Mouse (Mus musculus): ENCODE results near the gene Gm5294. TPM values are rescaled to one million over a fixed set of nuclear protein-coding genes. Genes with fewer than 3 reads are reported as not detected.

Gene Gm5294
- polyA plus RNA-seq, 1 experiment from 2014 or later: not detected

DNA sequence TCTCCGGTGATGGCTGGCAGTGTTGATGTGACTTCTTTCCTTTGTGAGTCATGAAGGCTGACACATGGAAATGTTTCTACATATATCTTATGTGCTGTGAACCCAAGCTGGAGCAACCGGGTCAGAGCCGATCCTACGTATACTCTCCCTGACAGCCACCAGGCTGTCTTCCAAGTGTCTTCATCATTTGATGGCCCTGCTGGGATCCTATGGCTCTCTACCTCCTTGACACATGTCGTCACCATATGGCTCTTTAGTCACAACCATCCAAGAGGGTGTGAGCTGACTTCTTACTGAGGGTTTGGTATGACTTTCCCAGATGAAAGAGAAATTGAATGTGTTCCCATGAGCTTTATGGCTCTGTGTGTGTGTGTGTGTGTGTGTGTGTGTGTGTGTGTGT, 15.6 kb upstream of the Gm5294 start:
- H3K4me3 ChIP-seq: no peak overlapping the region
- peaks cover 6% of the 10 kb centered on the region; the same call in 1 of the 2 replicates for H3K4me1 ChIP-seq (replicated peaks)
- 93% methylated on average over 5 of the region's 5 CpGs for WGBS
- no peaks in the 10 kb centered on the region for H3K9me3 ChIP-seq
- peaks cover 42% of the 10 kb centered on the region for H3K36me3 ChIP-seq
- H3K27me3 ChIP-seq (ENCODE audit: insufficient read depth, poor library complexity, severe bottlenecking): no peaks in the 10 kb centered on the region
- no peak overlapping the region for H3K27ac ChIP-seq
- DNase-seq (ENCODE audit: low spot score): no peak

DNA sequence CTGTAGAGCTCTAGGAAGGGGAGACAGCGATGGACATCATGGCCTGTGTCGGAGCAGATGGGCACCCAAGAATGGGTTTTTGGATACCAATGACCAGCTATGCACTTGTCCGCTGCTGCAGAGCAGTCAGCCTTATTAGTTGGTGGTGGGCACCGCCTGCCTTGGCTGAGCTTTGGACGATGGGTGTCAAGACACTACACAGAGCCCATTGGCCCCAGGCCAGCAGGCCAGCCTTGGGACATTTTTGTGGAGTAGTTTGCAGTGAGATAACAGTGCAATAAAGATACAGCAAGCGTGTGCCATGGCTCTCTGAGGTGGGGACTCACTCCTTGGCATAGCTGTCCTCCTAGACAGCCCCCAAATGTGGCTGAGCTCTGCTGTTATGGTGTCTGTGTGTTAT, 10.1 kb upstream of the Gm5294 start:
- Histone ChIP-seq H3K36me3 (peaks cover 41% of the 10 kb centered on the region), H3K4me1 (replicated peaks) (no peaks in the 10 kb centered on the region), H3K27ac (no peak overlapping the region), H3K9me3 (no peaks in the 10 kb centered on the region), H3K4me3 (no peak overlapping the region), H3K27me3 (ENCODE audit: insufficient read depth, poor library complexity, severe bottlenecking) (no peaks in the 10 kb centered on the region)
- WGBS: 92% methylated on average over 6 of the region's 6 CpGs
- no peak for DNase-seq (ENCODE audit: low spot score)

DNA sequence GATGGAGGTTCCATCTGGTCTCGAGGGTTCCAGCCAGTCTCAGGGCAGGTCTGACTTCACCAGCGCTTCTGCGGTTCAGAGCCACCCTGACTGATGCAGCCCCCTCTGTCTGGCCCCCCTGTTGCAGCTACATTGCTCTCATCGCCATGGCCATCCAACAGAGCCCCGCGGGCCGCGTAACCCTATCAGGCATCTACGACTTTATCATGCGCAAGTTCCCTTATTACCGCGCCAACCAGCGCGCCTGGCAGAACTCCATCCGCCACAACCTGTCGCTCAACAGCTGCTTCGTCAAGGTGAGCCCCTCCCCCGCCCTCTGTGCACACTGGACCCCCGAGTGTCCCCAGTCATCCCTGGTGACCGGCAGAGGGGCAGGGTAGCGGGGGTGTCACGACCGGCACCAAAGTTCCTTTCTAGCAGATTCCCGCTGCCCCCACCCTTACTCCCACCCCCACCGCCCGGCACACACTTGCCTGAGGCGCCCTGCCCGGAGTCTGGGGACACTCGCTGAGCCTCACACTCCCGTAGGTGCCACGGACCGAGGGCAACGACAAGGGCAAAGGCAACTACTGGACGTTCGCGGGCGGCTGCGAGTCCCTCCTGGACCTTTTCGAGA, 945 bp downstream of the Gm5294 start:
- H3K4me1 ChIP-seq (replicated peaks): peaks cover 19% of the 10 kb centered on the region
- peak overlapping the region; percentile 46 for H3K4me3 ChIP-seq
- H3K27ac ChIP-seq: no peak overlapping the region
- peak; percentile 29 for DNase-seq (ENCODE audit: low spot score)
- no peaks in the 10 kb centered on the region for H3K36me3 ChIP-seq
- peaks cover 80% of the 10 kb centered on the region for H3K27me3 ChIP-seq (ENCODE audit: insufficient read depth, poor library complexity, severe bottlenecking)
- H3K9me3 ChIP-seq: no peaks in the 10 kb centered on the region
- 3% methylated on average over 39 of the region's 39 CpGs for WGBS

DNA sequence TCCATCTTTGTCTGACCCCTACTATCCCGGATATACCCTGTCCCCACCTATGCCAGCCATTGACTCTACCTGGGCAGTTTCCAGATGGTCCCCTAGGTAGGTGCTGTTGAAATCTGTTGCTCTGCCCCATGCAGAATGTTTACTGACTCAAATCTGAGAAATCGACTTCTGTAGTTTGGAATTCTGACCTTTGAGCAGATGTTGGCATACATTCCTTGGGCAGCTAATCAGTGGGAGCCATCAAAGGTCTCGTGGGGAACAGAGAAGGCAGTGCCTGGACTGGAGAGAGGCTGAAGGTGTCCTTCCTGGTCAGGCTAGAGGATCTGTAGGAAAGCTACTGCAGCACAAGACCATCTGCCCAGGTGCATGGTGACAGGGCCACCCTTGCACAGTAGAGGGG, 5.2 kb downstream of the Gm5294 start:
- Histone ChIP-seq H3K36me3 (no peaks in the 10 kb centered on the region), H3K27ac (no peak overlapping the region), H3K9me3 (no peaks in the 10 kb centered on the region), H3K4me1 (replicated peaks) (peaks cover 23% of the 10 kb centered on the region), H3K4me3 (no peak overlapping the region), H3K27me3 (ENCODE audit: insufficient read depth, poor library complexity, severe bottlenecking) (peaks cover 53% of the 10 kb centered on the region)
- 77% methylated on average over 3 of the region's 3 CpGs for WGBS
- DNase-seq (ENCODE audit: low spot score): no peak

GRCm38 (mm10) chr5:138833406-138833805, 13.5 kb downstream of the Gm5294 start:
- WGBS: 70% methylated on average over 6 of the region's 6 CpGs
- Histone ChIP-seq H3K9me3 (no peaks in the 10 kb centered on the region), H3K4me3 (no peak overlapping the region), H3K27me3 (ENCODE audit: insufficient read depth, poor library complexity, severe bottlenecking) (no peaks in the 10 kb centered on the region), H3K4me1 (replicated peaks) (0 out of 2 replicates have a peak, but pooled peaks cover under 1% of the 10 kb centered on the region), H3K36me3 (no peaks in the 10 kb centered on the region), H3K27ac (no peak overlapping the region)
- no peak for DNase-seq (ENCODE audit: low spot score)

GRCm38 (mm10) chr5:138834910-138835309, 15.0 kb downstream of the Gm5294 start:
- Histone ChIP-seq H3K27me3 (ENCODE audit: insufficient read depth, poor library complexity, severe bottlenecking) (no peaks in the 10 kb centered on the region), H3K9me3 (no peaks in the 10 kb centered on the region), H3K4me1 (replicated peaks) (no peaks in the 10 kb centered on the region), H3K36me3 (no peaks in the 10 kb centered on the region), H3K27ac (no peak overlapping the region), H3K4me3 (no peak overlapping the region)
- 84% methylated on average over 3 of the region's 3 CpGs for WGBS
- DNase-seq (ENCODE audit: low spot score): no peak

DNA sequence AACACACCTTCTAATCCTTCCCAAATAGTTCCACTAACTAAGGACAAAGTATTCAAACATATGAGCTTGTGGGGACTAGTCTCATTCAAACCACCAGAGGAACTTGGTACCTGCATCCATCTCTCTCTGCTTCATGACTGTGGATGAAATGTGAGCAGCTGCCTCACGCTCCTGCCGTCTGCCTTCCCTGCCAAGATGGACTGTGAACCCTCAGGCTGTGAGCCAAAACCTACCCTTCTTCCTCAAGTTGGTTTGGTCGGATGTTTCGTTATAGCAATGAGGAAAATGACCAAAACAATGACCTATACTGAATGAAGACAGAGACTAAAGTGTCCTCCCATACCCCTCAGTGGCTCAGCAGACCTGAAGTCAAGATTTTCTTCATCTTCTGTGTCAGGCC, 21.1 kb downstream of the Gm5294 start:
- no peaks in the 10 kb centered on the region for H3K36me3 ChIP-seq
- H3K27ac ChIP-seq: no peak overlapping the region
- no peak for DNase-seq (ENCODE audit: low spot score)
- H3K9me3 ChIP-seq: no peaks in the 10 kb centered on the region
- no peak overlapping the region for H3K4me3 ChIP-seq
- 92% methylated on average over 4 of the region's 4 CpGs for WGBS
- H3K27me3 ChIP-seq (ENCODE audit: insufficient read depth, poor library complexity, severe bottlenecking): no peaks in the 10 kb centered on the region
- 0 out of 2 replicates have a peak, but pooled peaks cover 5% of the 10 kb centered on the region for H3K4me1 ChIP-seq (replicated peaks)

DNA sequence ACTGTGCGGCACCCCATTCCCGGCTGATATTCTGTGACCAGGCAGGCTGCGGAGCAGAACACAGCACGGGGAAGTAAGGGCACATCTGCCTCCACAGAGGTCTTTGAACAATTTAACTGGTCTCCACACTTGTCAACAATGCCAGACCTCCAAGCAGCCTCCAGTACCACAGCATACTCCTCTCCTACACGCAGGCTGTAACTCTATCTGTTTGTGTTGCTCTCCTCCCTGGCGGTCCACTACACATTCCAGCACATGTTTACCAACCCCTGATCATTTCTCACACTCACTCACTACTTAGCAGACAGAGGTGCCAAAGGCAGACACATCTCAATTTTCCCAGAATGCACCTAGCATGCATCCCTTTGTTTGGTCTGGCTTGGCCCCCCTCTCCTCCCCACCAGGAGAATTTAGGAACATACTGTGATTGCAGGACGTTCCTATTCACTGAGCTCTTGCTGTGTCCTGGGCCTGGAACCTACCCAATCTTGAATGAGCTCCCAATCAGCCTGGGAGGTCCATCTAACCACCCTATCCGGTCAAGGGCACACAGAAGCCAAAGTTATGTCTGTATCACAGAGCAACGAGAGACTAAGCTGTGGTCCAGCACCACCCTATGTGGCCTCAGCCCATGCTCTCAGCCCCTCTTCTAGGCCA, 23.4 kb downstream of the Gm5294 start:
- no peaks in the 10 kb centered on the region for H3K9me3 ChIP-seq
- whole genome bisulfite sequencing: 74% methylated on average over 9 of the region's 9 CpGs
- no peaks in the 10 kb centered on the region for H3K36me3 ChIP-seq
- no peak overlapping the region for H3K27ac ChIP-seq
- no peak overlapping the region for H3K4me3 ChIP-seq
- peaks cover 12% of the 10 kb centered on the region for H3K27me3 ChIP-seq (ENCODE audit: insufficient read depth, poor library complexity, severe bottlenecking)
- DNase-seq (ENCODE audit: low spot score): no peak
- peaks cover 13% of the 10 kb centered on the region; the same call in 1 of the 2 replicates for H3K4me1 ChIP-seq (replicated peaks)

DNA sequence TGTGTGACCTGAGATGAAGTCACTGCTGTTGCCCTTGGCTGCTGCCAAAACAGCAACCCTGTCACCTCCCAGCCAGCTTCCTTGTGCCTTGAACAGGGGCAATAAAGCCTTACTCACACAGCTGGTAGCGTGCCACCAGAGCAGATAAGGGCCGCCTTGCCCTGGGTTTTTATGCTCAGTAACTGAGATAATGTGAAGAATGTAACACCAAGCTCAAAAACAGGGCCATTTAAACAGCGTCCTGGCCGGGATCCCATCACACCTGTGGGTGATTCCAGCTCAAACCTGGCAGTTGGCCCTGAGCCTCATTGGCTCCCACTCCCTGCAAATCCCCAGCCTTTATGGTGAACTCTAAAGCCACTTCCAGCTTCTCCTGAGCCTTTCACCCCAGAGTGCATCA, 26.6 kb downstream of the Gm5294 start:
- Histone ChIP-seq H3K4me1 (replicated peaks) (peaks cover 15% of the 10 kb centered on the region; the same call in 1 of the 2 replicates), H3K36me3 (no peaks in the 10 kb centered on the region), H3K9me3 (no peaks in the 10 kb centered on the region), H3K27me3 (ENCODE audit: insufficient read depth, poor library complexity, severe bottlenecking) (peaks cover 12% of the 10 kb centered on the region), H3K27ac (no peak overlapping the region), H3K4me3 (no peak overlapping the region)
- 85% methylated on average over 4 of the region's 4 CpGs for WGBS
- no peak for DNase-seq (ENCODE audit: low spot score)

GRCm38 (mm10) chr5:138848102-138848501, 28.2 kb downstream of the Gm5294 start:
- peaks cover 13% of the 10 kb centered on the region; the same call in 1 of the 2 replicates for H3K4me1 ChIP-seq (replicated peaks)
- DNase-seq (ENCODE audit: low spot score): peak; percentile 90
- no peaks in the 10 kb centered on the region for H3K9me3 ChIP-seq
- H3K27me3 ChIP-seq (ENCODE audit: insufficient read depth, poor library complexity, severe bottlenecking): peaks cover 12% of the 10 kb centered on the region
- 6% methylated on average over 7 of the region's 7 CpGs for WGBS
- no peaks in the 10 kb centered on the region for H3K36me3 ChIP-seq
- peak overlapping the region; percentile 53; the same call in 1 of the 2 replicates for H3K27ac ChIP-seq
- H3K4me3 ChIP-seq: peak overlapping the region; percentile 25

DNA sequence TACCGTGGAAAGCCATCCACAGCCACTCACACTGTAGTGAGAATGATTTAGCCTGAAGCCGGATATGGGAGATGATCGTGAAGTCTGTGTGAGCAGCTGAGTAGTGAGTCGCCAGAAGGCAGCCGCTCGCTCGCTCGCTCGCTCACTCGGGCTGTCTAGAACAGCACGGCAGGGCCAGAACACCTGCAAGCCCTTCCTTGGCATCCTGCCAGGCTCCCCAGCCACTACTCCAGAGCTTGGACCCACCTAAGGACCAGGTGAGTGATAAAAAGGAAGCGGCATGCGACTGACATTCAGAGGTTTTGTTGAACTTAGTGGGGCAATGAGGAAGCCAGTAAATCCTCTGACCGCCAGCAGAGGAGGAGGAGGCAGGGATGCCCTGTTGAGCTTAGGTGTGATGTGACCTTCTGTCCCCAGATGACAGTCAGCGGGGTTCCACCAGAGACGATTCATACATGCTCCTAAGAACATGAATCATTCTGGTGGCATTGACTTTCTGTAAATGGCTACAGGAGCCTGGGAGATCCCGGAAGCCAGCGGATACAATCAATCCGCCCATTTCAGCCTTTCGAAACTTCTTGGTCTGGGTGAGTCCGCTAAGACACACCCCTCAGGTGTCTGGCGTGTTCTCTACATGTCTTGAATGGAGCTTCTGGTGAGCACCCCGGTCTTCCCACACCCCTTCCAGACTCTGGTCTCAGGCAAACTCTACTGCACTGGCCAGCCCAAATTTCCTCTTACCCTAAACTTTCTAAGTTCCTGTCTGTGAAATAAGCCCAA, 30.0 kb downstream of the Gm5294 start:
- Histone ChIP-seq H3K36me3 (no peaks in the 10 kb centered on the region), H3K4me1 (replicated peaks) (peaks cover 10% of the 10 kb centered on the region; the same call in 1 of the 2 replicates), H3K9me3 (no peaks in the 10 kb centered on the region), H3K4me3 (no peak overlapping the region), H3K27ac (no peak overlapping the region), H3K27me3 (ENCODE audit: insufficient read depth, poor library complexity, severe bottlenecking) (peaks cover 12% of the 10 kb centered on the region)
- no peak for DNase-seq (ENCODE audit: low spot score)
- WGBS: 84% methylated on average over 23 of the region's 23 CpGs

- Histone ChIP-seq H3K27ac (no peak overlapping the region), H3K4me3 (no peak overlapping the region), H3K4me1 (replicated peaks) (peaks cover 10% of the 10 kb centered on the region; the same call in 1 of the 2 replicates), H3K27me3 (ENCODE audit: insufficient read depth, poor library complexity, severe bottlenecking) (peaks cover 12% of the 10 kb centered on the region), H3K36me3 (no peaks in the 10 kb centered on the region), H3K9me3 (no peaks in the 10 kb centered on the region)
- 88% methylated on average over 5 of the region's 5 CpGs for WGBS
- no peak for DNase-seq (ENCODE audit: low spot score)
Observed at GRCm38 (mm10) chr5:138850462-138850844, 30.6 kb downstream of the Gm5294 start.

GRCm38 (mm10) chr5:138851296-138851780, 31.5 kb downstream of the Gm5294 start:
- Histone ChIP-seq H3K9me3 (no peaks in the 10 kb centered on the region), H3K27ac (no peak overlapping the region), H3K36me3 (no peaks in the 10 kb centered on the region), H3K4me3 (no peak overlapping the region), H3K27me3 (ENCODE audit: insufficient read depth, poor library complexity, severe bottlenecking) (peaks cover 11% of the 10 kb centered on the region), H3K4me1 (replicated peaks) (peaks cover 10% of the 10 kb centered on the region; the same call in 1 of the 2 replicates)
- WGBS: 92% methylated on average over 5 of the region's 5 CpGs
- no peak for DNase-seq (ENCODE audit: low spot score)
